Mouse (Mus musculus) MEL (cell line): ENCODE data around the gene Ammecr1. TPM values are rescaled to one million over a fixed set of nuclear protein-coding genes. Genes with fewer than 3 reads are reported as not detected.

Experiments used
- DNase-seq: peaks from one replicate; pipeline ENCODE4 v3.0.0; 2011; ENCODE audit warnings: low read depth, low spot score
- H3K27ac ChIP-seq: 2 replicates; pipeline ENCODE4 v1.5.1; 2012; ENCODE audit warnings: low read depth, mild to moderate bottlenecking, control low read depth, low read length, moderate library complexity; ENCODE audit not compliant: control insufficient read depth
- H3K27me3 ChIP-seq, 2 experiments: fragments of 150-350 bp in 1 of 2; sonication (generic) in 1 of 2; 2 replicates each; pipeline ENCODE4 v1.6.1; 2012; ENCODE audit warnings: low read length in 2 of 2, mild to moderate bottlenecking in 2 of 2, improper control_type of control experiment in 1 of 2, moderate library complexity in 1 of 2; ENCODE audit not compliant: insufficient read depth in 2 of 2, control insufficient read depth in 1 of 2
- H3K36me3 ChIP-seq, 2 experiments: 2 replicates each; pipeline ENCODE4 v1.6.1; 2012 to 2014; ENCODE audit warnings: low read length in 2 of 2, improper control_type of control experiment in 1 of 2, inconsistent platforms in 1 of 2, mild to moderate bottlenecking in 1 of 2; ENCODE audit not compliant: insufficient read depth in 2 of 2, control insufficient read depth in 1 of 2
- H3K4me1 ChIP-seq, 2 experiments: fragments of 150-350 bp in 1 of 2; sonication (generic) in 1 of 2; 2 replicates each; pipeline ENCODE4 v1.6.1; 2012; ENCODE audit warnings: low read length in 2 of 2, improper control_type of control experiment in 1 of 2, mild to moderate bottlenecking in 1 of 2; ENCODE audit not compliant: insufficient read depth in 2 of 2, control insufficient read depth in 1 of 2
- H3K4me3 ChIP-seq, 2 experiments: fragments of 150-350 bp in 1 of 2; sonication (generic) in 1 of 2; 2 replicates each; pipeline ENCODE4 v1.5.1; 2012; ENCODE audit warnings: low read depth in 2 of 2, low read length in 2 of 2, mild to moderate bottlenecking in 2 of 2, moderate library complexity in 2 of 2, control low read depth in 1 of 2, improper control_type of control experiment in 1 of 2; ENCODE audit not compliant: control insufficient read depth in 1 of 2, insufficient read depth in 1 of 2
- H3K79me2 ChIP-seq: 2 replicates; pipeline ENCODE4 v1.6.1; 2012; ENCODE audit warnings: mild to moderate bottlenecking, low read length, moderate library complexity; ENCODE audit not compliant: control insufficient read depth, poor library complexity, insufficient read depth
- H3K9ac ChIP-seq: 2 replicates; pipeline ENCODE4 v1.6.1; 2012; ENCODE audit warnings: low read depth, mild to moderate bottlenecking, control low read depth, low read length, moderate library complexity; ENCODE audit not compliant: control insufficient read depth, poor library complexity, severe bottlenecking
- H3K9me3 ChIP-seq: fragments of 150-350 bp; sonication (generic); replicated peaks from 2 replicates; pipeline ENCODE4 v1.6.1; 2012; ENCODE audit warnings: mild to moderate bottlenecking, low read length, improper control_type of control experiment, moderate library complexity; ENCODE audit not compliant: insufficient read depth
- BHLHE40 ChIP-seq: IDR thresholded peaks from 2 replicates; pipeline ENCODE4 v1.6.1; 2012; ENCODE audit warnings: low read depth, mild to moderate bottlenecking, inconsistent platforms, low read length, improper control_type of control experiment, borderline replicate concordance
- E2F4 ChIP-seq: IDR thresholded peaks from 2 replicates; pipeline ENCODE4 v1.6.1; 2011; ENCODE audit warnings: low read depth, low read length, improper control_type of control experiment, borderline replicate concordance
- EP300 ChIP-seq, 2 experiments: IDR thresholded peaks; 2 replicates each; pipeline ENCODE4 v1.6.1; 2011; ENCODE audit warnings: improper control_type of control experiment in 2 of 2, low read length in 2 of 2, low read depth in 1 of 2, mild to moderate bottlenecking in 1 of 2
- KAT2A ChIP-seq: conservative IDR thresholded peaks from 2 replicates; pipeline ENCODE4 v1.6.1; 2012; ENCODE audit warnings: low read depth, low read length, improper control_type of control experiment, inconsistent platforms
- MAFK ChIP-seq: IDR thresholded peaks from 2 replicates; pipeline ENCODE4 v1.6.1; 2011; ENCODE audit warnings: low read depth, mild to moderate bottlenecking, low read length, improper control_type of control experiment, borderline replicate concordance
- MAX ChIP-seq: IDR thresholded peaks from 2 replicates; pipeline ENCODE4 v1.6.1; 2011; ENCODE audit warnings: low read length, improper control_type of control experiment
- MEF2A ChIP-seq: IDR thresholded peaks from 2 replicates; pipeline ENCODE4 v1.6.1; 2014; ENCODE audit warnings: low read depth, mild to moderate bottlenecking, inconsistent platforms, low read length, improper control_type of control experiment; ENCODE audit not compliant: poor library complexity, insufficient replicate concordance, severe bottlenecking; ENCODE audit errors: extremely low read depth
- MXI1 ChIP-seq: IDR thresholded peaks from 2 replicates; pipeline ENCODE4 v1.6.1; 2011; ENCODE audit warnings: mild to moderate bottlenecking, low read depth, low read length, improper control_type of control experiment
- MYC ChIP-seq: IDR thresholded peaks from 2 replicates; pipeline ENCODE4 v1.6.1; 2011; ENCODE audit warnings: low read depth, mild to moderate bottlenecking, low read length, improper control_type of control experiment, moderate library complexity
- SIN3A ChIP-seq: IDR thresholded peaks from 2 replicates; pipeline ENCODE4 v1.6.1; 2012; ENCODE audit warnings: low read length, improper control_type of control experiment, inconsistent platforms
- SMC3 ChIP-seq: IDR thresholded peaks from 2 replicates; pipeline ENCODE4 v1.6.1; 2011; ENCODE audit warnings: low read depth, low read length, improper control_type of control experiment
- UBTF ChIP-seq: IDR thresholded peaks from 2 replicates; pipeline ENCODE4 v1.6.1; 2012; ENCODE audit warnings: low read depth, mild to moderate bottlenecking, inconsistent platforms, low read length, improper control_type of control experiment, moderate library complexity, borderline replicate concordance; ENCODE audit not compliant: insufficient read depth
- USF2 ChIP-seq, 2 experiments: IDR thresholded peaks; 2 replicates each; pipeline ENCODE4 v1.6.1; 2011 to 2012; ENCODE audit warnings: improper control_type of control experiment in 2 of 2, low read length in 2 of 2, borderline replicate concordance in 1 of 2, inconsistent platforms in 1 of 2, low read depth in 1 of 2, mild to moderate bottlenecking in 1 of 2; ENCODE audit not compliant: insufficient read depth in 1 of 2
- ZMIZ1 ChIP-seq: IDR thresholded peaks from 2 replicates; pipeline ENCODE4 v1.6.1; 2012; ENCODE audit warnings: low read depth, mild to moderate bottlenecking, inconsistent platforms, low read length, improper control_type of control experiment, moderate library complexity
- ZNF384 ChIP-seq: IDR thresholded peaks from 2 replicates; pipeline ENCODE4 v1.6.1; 2012; ENCODE audit warnings: low read depth, mild to moderate bottlenecking, inconsistent platforms, low read length, improper control_type of control experiment
- polyA plus RNA-seq, 2 experiments: library from polyadenylated mRNA; stranded (reverse) in 1 of 2; unstranded in 1 of 2; fragments of >175 nt in 1 of 2; fragments of >200 nt in 1 of 2; gene quantifications; 2 replicates each; pipeline versions ENCODE4 v1.2.1 to v1.2.4; 2012; ENCODE audit warnings: low replicate concordance in 2 of 2, low read depth in 1 of 2; ENCODE audit not compliant: insufficient read length in 2 of 2, insufficient read depth in 1 of 2, missing spikeins in 1 of 2
- total RNA-seq: library from RNA; depleted of rRNA; stranded (reverse); fragments of 300-350 nt; gene quantifications from 2 replicates; pipeline ENCODE4 v1.2.3, GENCODE M21; 2012

Gene Ammecr1
- total and polyA plus RNA-seq, 3 experiments = 15.1 to 62.1 (median 23.6) TPM

DNA sequence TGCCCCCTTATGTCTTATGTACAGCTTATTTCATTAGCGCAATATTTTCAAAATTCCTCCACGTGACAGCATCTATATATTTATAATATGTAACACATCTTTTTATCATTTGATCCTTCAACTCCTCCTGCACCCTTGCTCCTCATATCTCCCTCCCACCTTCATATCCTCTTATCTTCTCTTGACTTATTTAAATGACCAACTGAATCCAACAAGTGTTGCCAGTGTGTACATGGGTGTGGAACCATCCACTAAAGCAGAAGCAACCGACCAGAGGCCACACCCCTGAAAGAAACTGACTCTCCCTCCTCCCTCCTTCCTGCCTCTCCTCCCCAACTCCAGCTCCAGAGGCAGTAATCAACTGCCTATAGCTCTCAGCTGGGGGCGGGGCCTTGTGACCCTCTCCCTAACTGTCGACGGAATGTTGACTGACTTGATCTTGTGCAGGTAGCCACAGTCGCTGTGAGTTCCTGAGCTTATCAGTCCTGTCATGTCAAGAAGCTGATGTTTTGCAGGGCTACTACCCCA lies 6.0 kb upstream of the Ammecr1 start (continued):
- TF ChIP-seq MEF2A (no peak), SIN3A (peak; percentile 81)
- TF ChIP-seq, all 39 proteins: peak for 16

DNA sequence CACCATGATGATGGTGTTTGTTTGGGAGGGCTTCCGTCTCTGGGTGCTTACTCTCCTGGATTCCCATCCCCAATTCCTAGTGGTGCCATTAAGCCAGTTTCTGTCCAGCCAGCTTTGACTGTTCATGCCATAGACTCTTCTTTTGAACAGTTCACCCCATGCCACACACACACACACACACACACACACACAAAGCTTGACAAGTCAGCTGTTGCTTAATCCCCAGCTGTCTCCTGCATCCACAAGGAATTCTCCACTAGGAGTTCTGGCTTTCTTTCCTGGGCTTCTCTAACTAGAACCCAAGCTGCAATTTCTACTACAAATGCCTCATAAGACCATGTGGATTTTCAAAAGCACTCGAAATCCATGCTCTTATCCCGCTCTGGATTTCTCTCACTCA lies 5.2 kb upstream of the Ammecr1 start:
- DNase-seq = no peak
- peak overlapping the region; percentile 85; the same call in 1 of the 2 replicates for H3K27ac ChIP-seq
- H3K4me1 ChIP-seq = peaks cover 10 to 27% of the 10 kb centered on the region in 2 experiments

DNA sequence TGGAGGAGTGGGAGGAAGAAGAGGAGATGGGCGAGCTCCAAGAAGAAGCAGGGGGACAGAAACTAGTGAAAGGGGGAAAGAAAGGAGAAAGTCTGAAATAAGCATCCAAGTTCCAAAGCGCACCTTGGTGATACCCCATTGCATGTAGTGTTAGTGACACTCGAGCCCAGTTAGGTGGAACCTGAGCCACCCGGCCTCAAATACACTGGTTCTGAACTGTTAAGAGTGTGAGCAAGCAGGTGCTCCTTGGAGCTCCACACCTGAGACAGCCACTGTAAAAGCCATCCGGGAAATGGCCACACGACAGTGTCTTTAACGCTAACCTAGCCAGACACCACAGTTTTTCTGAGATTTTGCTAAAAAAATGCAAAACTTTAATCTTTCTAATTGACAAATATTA lies 539 bp upstream of the Ammecr1 start:
- TF ChIP-seq MAFK (no peak), ZNF384 (peak; percentile 25; the same call in 1 of the 2 replicates)
- TF ChIP-seq, all 39 proteins: peak for 1
- Histone ChIP-seq H3K9me3 (no peaks in the 10 kb centered on the region), H3K27ac (peak overlapping the region; percentile 8; the same call in 1 of the 2 replicates), H3K36me3 (peaks cover 0 to 41% of the 10 kb centered on the region in 2 experiments; a peak in 2 of 4 replicates), H3K4me3 (peak overlapping the region; percentile 61 to 86), H3K4me1 (peaks cover 6 to 21% of the 10 kb centered on the region in 2 experiments; a peak in 2 of 4 replicates), H3K9ac (peak overlapping the region; percentile 64), H3K79me2 (peaks cover 41% of the 10 kb centered on the region), H3K27me3 (no peaks in the 10 kb centered on the region)
- no peak for DNase-seq

More for the DNA sequence above, 5.2 kb upstream of the Ammecr1 start:
- no peaks in the 10 kb centered on the region for H3K9me3 ChIP-seq
- TF ChIP-seq SMC3 (no peak), USF2 (IDR thresholded peaks at IDR 0.05; ENCODE audit: borderline replicate concordance in 1 of 2, insufficient read depth in 1 of 2, low read depth in 1 of 2, low read length in 2 of 2) (no peak), MAX (no peak), SIN3A (no peak)
- H3K4me3 ChIP-seq = no peak overlapping the region
- no peaks in the 10 kb centered on the region for H3K79me2 ChIP-seq
- H3K9ac ChIP-seq = no peak overlapping the region
- H3K27me3 ChIP-seq = no peaks in the 10 kb centered on the region
- H3K36me3 ChIP-seq = peaks cover 0 to 32% of the 10 kb centered on the region in 2 experiments; a peak in 2 of 4 replicates

DNA sequence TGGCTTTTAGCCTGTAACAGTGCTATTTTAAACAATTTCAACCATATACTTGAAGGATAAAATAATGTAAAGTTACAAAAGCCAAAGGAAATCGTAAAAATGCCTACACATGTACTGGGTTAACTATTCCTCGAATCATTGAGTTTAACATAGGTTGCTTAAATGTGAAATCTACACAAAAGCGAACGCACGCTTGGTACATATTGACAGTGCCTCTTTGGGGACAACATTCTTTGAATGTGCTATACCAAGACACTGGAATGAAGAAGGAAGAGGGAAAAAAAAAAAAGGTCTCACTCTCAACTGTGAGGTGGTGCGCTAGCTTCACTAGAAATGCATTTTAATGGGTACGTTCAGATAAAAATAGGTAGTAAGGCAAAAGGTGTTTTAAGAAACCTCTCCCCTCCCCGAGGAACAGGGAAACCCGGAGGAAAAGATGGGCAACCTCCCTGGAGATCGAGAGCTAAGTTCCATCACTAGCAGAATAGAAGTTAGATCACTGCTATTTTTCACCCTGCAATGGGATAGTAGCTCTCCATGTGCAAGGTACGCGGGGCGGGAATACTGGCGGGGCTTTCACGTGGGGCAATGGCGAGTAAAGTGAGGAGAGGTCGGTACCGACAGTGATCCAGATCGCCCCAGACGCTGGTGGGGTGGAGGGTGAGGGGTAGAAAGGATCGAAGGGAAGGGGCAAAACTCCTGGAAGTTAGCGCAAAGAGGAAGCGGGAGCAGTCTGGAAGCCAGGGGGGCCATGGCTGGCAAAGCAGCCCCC lies 1.1 kb downstream of the Ammecr1 start:
- peak; percentile 56 for DNase-seq
- Histone ChIP-seq H3K79me2 (peaks cover 43% of the 10 kb centered on the region), H3K4me1 (peaks cover 11 to 21% of the 10 kb centered on the region in 2 experiments), H3K27me3 (no peaks in the 10 kb centered on the region), H3K36me3 (peaks cover 0 to 49% of the 10 kb centered on the region in 2 experiments; a peak in 3 of 4 replicates), H3K27ac (peak overlapping the region; percentile 64), H3K4me3 (peak overlapping the region; percentile 100), H3K9me3 (no peaks in the 10 kb centered on the region), H3K9ac (peak overlapping the region; percentile 100)
- TF ChIP-seq MYC (peak; percentile 61; the same call in 1 of the 2 replicates), BHLHE40 (no peak), KAT2A (no peak), E2F4 (no peak), ZMIZ1 (no peak), UBTF (0 out of 2 replicates have a peak, but pooled peaks have one; percentile 24), EP300 (IDR thresholded peaks at IDR 0.05; ENCODE audit: low read depth in 1 of 2, low read length in 2 of 2) (peak in 1 of 2 experiments; percentile 14; a peak in 1 of 4 replicates), MXI1 (peak; percentile 72), SIN3A (peak; percentile 21; the same call in 1 of the 2 replicates), ZNF384 (peak; percentile 71; the same call in 1 of the 2 replicates)
